Mouse (Mus musculus) embryonic fibroblast, embryonic 13.5 days (primary cell): ENCODE data around the gene Gm14862.

Source experiments
- CTCF ChIP-seq: IDR thresholded peaks from 2 replicates; pipeline ENCODE4 v1.5.1; 2011; ENCODE audit warnings: mild to moderate bottlenecking, control low read depth, low read length, moderate library complexity, borderline replicate concordance; ENCODE audit not compliant: insufficient read depth
- POLR2A ChIP-seq: IDR thresholded peaks from 2 replicates; pipeline ENCODE4 v1.6.1; 2011; ENCODE audit warnings: low read depth, mild to moderate bottlenecking, control low read depth, low read length, moderate library complexity

- TF ChIP-seq CTCF = no peak
- TF ChIP-seq POLR2A = no peak
These were observed 1.8 kb downstream of the Gm14862 start for GRCm38 (mm10) chrX:9254901-9255300.
